Mouse (Mus musculus) macrophage (primary cell): ENCODE measurements around the gene Degs2. TPM values are rescaled to one million over a fixed set of nuclear protein-coding genes. Genes with fewer than 3 reads are reported as not detected.

ENCODE experiments used
- H3K27ac ChIP-seq: fragments of 350-480 bp; formaldehyde crosslinking; 2 replicates; pipeline ENCODE4 v1.9.0; 2021
- H3K36me3 ChIP-seq: fragments of 350-480 bp; formaldehyde crosslinking; 2 replicates; pipeline ENCODE4 v1.9.0; 2021; ENCODE audit errors: inconsistent target
- H3K4me3 ChIP-seq: fragments of 350-480 bp; formaldehyde crosslinking; 2 replicates; pipeline ENCODE4 v1.9.0; 2021; ENCODE audit errors: inconsistent target
- H3K79me2 ChIP-seq: fragments of 350-480 bp; formaldehyde crosslinking; 2 replicates; pipeline ENCODE4 v1.9.0; 2021; ENCODE audit errors: inconsistent target
- WGBS: methylation state at CpG from one replicate; pipeline ENCODE4 v1.1.7; 2026; ENCODE audit warnings: inconsistent platforms; ENCODE audit not compliant: missing documents; 5-methylcytosine and 5-hydroxymethylcytosine counted together
- polyA plus RNA-seq: library from polyadenylated mRNA; stranded (reverse); fragments of 250-400 nt; gene quantifications from 3 replicates; pipeline ENCODE4 v1.2.4, GENCODE M21; 2018; ENCODE audit warnings: inconsistent platforms

Degs2 gene
- polyA plus RNA-seq, 1 experiment from 2014 or later = not detected

- Histone ChIP-seq H3K27ac (no peak overlapping the region), H3K79me2 (no peaks in the 10 kb centered on the region), H3K4me3 (no peak overlapping the region), H3K36me3 (peaks cover 62% of the 10 kb centered on the region)
- WGBS = 83% methylated on average over 6 of the region's 6 CpGs
These were observed 15.2 kb downstream of the Degs2 start for GRCm38 (mm10) chr12:108686926-108687325.

DNA sequence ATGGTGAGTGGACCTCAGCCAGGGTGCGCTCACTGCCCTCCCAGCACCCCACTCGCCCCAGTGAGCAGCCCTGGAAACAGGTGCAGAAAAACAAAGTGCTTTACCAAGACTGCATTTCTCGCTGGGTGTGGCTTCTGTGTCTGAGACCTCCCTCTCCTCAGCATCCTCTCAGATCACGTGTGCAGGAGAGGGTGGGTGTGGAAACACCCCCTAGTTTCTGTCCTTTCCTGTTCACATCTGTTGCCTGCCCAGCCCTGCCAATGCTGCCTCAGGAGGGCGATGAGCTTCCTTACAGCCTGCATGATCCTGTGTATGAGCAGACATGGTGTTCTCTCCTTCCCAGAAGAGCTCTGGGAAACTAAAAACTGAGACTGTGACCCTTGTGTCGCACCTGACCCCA lies 15.7 kb downstream of the Degs2 start:
- H3K36me3 ChIP-seq = peaks cover 66% of the 10 kb centered on the region
- H3K27ac ChIP-seq = no peak overlapping the region
- 69% methylated on average over 6 of the region's 6 CpGs for WGBS
- H3K79me2 ChIP-seq = no peaks in the 10 kb centered on the region
- H3K4me3 ChIP-seq = no peak overlapping the region

- Histone ChIP-seq H3K36me3 (peaks cover 97% of the 10 kb centered on the region), H3K4me3 (no peak overlapping the region), H3K27ac (no peak overlapping the region), H3K79me2 (no peaks in the 10 kb centered on the region)
- 85% methylated on average over 13 of the region's 13 CpGs for WGBS
These were observed 19.7 kb downstream of the Degs2 start for GRCm38 (mm10) chr12:108682240-108683023.

GRCm38 (mm10) chr12:108680861-108681260 lies 21.3 kb downstream of the Degs2 start:
- H3K79me2 ChIP-seq = no peaks in the 10 kb centered on the region
- WGBS = 88% methylated on average over 8 of the region's 8 CpGs
- no peak overlapping the region for H3K4me3 ChIP-seq
- no peak overlapping the region for H3K27ac ChIP-seq
- H3K36me3 ChIP-seq = peaks cover 97% of the 10 kb centered on the region

GRCm38 (mm10) chr12:108678366-108678765 lies 23.7 kb downstream of the Degs2 start:
- H3K4me3 ChIP-seq = no peak overlapping the region
- peaks cover 95% of the 10 kb centered on the region for H3K36me3 ChIP-seq
- H3K27ac ChIP-seq = no peak overlapping the region
- WGBS = 92% methylated on average over 4 of the region's 4 CpGs
- no peaks in the 10 kb centered on the region for H3K79me2 ChIP-seq

DNA sequence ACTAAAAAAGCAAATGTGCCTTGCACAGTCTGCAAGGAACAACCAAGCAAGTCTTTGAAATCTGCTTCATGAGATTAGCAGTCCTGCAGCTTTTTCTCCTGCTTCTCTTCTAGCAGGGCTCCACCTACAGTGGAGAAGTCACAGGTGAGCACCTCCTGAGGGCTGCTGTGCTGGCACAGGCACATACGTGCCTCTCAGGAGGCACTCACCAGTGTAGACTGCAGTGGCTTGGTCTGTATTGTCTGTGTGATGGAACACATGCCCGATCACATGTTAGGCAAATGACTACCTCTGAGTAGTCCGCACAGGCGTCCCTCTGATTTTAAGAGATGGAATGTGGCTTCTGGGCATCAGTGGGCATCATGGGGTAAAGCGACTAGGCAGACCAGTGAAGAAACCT lies 25.0 kb downstream of the Degs2 start:
- 98% methylated on average over 5 of the region's 5 CpGs for WGBS
- Histone ChIP-seq H3K27ac (no peak overlapping the region), H3K36me3 (peaks cover 94% of the 10 kb centered on the region), H3K79me2 (no peaks in the 10 kb centered on the region), H3K4me3 (no peak overlapping the region)

DNA sequence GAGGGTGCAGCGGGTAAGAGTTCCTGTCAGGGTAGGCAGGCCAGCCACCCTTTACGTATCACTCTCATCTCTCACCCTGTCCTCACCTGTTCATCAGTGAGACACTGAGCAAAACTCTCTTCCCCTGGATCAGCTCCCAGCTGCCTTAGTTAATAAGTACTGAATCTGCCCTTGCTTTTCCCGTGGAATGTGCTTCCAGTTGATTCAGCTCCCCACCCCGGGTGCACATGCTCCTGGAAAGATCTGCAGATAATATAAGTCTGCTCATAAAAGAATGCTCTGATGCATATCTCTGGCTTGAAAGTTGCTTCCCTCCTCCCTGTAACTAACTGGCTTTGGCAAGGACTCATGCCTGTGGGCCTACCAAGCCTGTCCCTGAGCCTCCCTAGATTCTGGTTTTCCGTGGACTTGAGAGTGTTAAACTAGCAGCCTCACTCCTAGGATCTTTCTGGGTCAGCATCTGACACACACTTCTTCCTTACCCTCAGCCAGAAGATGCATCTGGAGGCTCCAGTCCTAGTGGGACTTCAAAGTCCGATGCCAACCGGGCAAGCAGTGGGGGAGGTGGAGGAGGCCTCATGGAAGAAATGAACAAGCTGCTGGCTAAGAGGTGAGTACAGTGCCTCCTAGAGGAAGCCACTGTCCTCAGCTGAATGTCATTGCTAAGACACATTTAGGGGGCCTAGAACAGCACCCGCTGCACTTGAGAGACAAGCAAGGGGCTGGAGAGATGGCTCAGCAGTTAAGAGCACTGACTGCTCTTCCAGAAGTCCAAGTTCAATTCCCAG lies 26.3 kb downstream of the Degs2 start:
- Histone ChIP-seq H3K36me3 (peaks cover 93% of the 10 kb centered on the region), H3K27ac (no peak overlapping the region), H3K79me2 (no peaks in the 10 kb centered on the region; the same call in 1 of the 2 replicates), H3K4me3 (no peak overlapping the region)
- 93% methylated on average over 8 of the region's 8 CpGs for WGBS

- peaks cover 94% of the 10 kb centered on the region for H3K36me3 ChIP-seq
- H3K79me2 ChIP-seq = no peaks in the 10 kb centered on the region; the same call in 1 of the 2 replicates
- no peak overlapping the region for H3K27ac ChIP-seq
- no peak overlapping the region for H3K4me3 ChIP-seq
- 96% methylated on average over 2 of the region's 2 CpGs for WGBS
These were observed 27.2 kb downstream of the Degs2 start for GRCm38 (mm10) chr12:108674916-108675315.

- peaks cover 94% of the 10 kb centered on the region for H3K36me3 ChIP-seq
- peaks cover 4% of the 10 kb centered on the region; the same call in 1 of the 2 replicates for H3K79me2 ChIP-seq
- WGBS = 86% methylated on average over 4 of the region's 4 CpGs
- no peak overlapping the region for H3K27ac ChIP-seq
- no peak overlapping the region for H3K4me3 ChIP-seq
These were observed 27.6 kb downstream of the Degs2 start for GRCm38 (mm10) chr12:108674502-108674901.

DNA sequence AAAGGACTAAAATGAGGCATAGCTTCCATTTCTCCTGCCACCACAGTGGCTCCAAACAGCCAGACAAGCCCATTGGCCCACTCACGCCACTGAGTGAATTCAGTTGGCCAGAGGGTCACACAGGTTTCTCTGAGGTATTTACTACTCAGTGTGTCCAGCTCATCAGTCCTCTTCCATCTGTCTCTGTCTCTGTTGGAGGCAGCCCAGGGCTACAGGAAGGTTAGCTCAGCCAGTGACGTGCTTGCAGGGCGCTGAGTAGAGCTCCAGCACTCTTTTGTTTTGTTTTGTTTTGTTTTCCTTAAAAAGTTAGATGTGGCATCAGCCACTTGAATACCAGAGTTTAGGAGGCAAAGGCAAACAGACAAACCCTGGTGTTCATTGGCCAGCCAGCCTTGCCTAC lies 28.6 kb downstream of the Degs2 start:
- no peak overlapping the region for H3K27ac ChIP-seq
- H3K4me3 ChIP-seq = no peak overlapping the region
- H3K36me3 ChIP-seq = peaks cover 94% of the 10 kb centered on the region
- H3K79me2 ChIP-seq = peaks cover 13% of the 10 kb centered on the region; the same call in 1 of the 2 replicates
- 88% methylated on average over 3 of the region's 3 CpGs for WGBS

GRCm38 (mm10) chr12:108672908-108673307 lies 29.2 kb downstream of the Degs2 start:
- H3K79me2 ChIP-seq = peaks cover 20% of the 10 kb centered on the region; the same call in 1 of the 2 replicates
- H3K4me3 ChIP-seq = no peak overlapping the region
- H3K27ac ChIP-seq = no peak overlapping the region
- H3K36me3 ChIP-seq = peaks cover 94% of the 10 kb centered on the region
- 85% methylated on average over 4 of the region's 4 CpGs for WGBS

DNA sequence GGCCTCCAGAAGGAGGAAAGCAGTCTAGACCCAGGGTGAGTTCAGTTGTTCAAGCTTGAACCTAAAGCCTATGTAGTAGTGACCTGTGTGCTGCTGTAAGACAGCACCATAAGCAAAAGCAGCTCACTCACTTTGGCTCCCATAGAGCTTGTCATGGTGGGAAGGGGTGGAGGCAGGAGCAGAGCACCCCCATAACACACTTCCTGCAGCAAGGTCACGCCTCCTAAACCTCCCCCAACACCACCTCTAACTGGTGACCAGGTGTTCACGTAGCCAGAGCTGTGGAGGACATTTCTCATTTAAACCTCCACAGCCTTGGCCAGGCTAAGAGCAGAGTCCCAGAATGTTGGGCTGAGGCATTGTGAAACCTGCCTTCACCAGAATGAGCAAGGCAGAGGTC lies 30.6 kb downstream of the Degs2 start:
- Histone ChIP-seq H3K36me3 (peaks cover 94% of the 10 kb centered on the region), H3K27ac (no peak overlapping the region), H3K79me2 (peaks cover 33% of the 10 kb centered on the region; the same call in 1 of the 2 replicates), H3K4me3 (no peak overlapping the region)
- 80% methylated on average over 2 of the region's 2 CpGs for WGBS

DNA sequence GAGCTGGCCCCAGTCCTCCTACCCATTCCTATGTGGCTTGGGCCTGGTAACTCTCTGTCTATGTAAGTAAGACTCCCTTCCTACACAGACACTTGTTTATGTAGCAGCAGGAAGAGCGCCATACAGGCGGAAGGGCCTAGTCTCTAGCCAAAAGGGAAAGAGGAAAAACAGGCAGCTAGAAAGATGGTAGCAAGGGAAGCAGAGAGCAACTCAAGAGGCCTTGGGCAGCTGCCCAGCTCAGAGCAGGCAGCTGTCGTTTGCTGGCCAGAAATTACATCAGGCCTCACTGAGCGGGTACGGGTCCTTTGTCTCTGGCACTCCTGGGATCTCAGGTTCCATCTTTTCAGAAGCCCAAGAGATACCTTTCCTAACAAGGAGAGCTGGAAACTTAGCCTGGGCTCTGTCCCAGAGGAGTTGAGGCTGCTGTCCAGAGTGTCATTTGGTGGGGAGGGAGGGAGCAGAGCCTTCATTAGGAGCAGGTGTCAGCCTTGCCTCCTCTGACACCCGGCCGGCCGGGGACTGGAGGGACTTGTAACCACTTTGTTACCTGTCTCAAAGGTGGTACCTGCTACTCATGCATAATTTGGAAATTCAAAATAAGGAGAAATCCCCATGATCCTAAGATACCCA lies 33.4 kb downstream of the Degs2 start:
- Histone ChIP-seq H3K36me3 (peaks cover 94% of the 10 kb centered on the region), H3K27ac (no peak overlapping the region), H3K4me3 (no peak overlapping the region), H3K79me2 (peaks cover 48% of the 10 kb centered on the region; the same call in 1 of the 2 replicates)
- 92% methylated on average over 8 of the region's 8 CpGs for WGBS

DNA sequence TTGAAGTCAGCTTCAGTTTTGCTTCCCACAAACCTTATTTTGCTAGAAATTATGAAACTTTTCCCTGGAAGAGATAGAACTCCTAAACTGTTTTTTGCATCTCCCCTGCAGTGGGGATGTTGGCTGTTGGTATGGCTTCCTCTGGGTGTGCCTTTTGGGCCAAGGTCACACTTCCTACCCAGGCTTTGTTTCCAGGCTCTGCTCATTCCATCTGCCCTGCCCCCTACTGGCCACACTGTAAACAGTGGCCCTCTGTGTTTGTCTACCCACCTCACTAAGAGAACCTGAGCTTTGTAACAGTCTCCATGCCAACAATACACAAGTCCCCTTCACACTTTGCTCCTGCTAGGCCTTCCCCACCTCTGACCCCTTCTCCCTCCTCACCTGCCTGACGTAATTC lies 44.8 kb downstream of the Degs2 start:
- Histone ChIP-seq H3K79me2 (peaks cover 99% of the 10 kb centered on the region; the same call in 1 of the 2 replicates), H3K36me3 (peaks cover 98% of the 10 kb centered on the region), H3K4me3 (no peak overlapping the region), H3K27ac (no peak overlapping the region)
- WGBS = 77% methylated on average over 1 of the region's 1 CpGs
